Mouse (Mus musculus) embryonic facial prominence, embryonic 15.5 days (tissue): ENCODE data around the gene Bbip1. TPM values are rescaled to one million over a fixed set of nuclear protein-coding genes. Genes with fewer than 3 reads are reported as not detected.
A peak's percentile ranks its signal among the peaks of the same experiment; 100 is the strongest.
"Not testable (repeated sequence)": the region's sequence is repeated elsewhere in the genome, so short reads cannot be mapped to it uniquely, and the experiment has no call there.

ENCODE experiments used
- ATAC-seq: fragments of 200-750 bp; cut with Nextera tagmentation; 2 replicates; pipeline ENCODE4 v1.8.0; 2017; ENCODE audit warnings: low read depth, moderate TSS enrichment; ENCODE audit not compliant: insufficient number of reproducible peaks, low FRiP score, low TSS enrichment
- H3K27ac ChIP-seq: fragments of 300-500 bp; sonication (generic); replicated peaks from 2 replicates; pipeline ENCODE4 v1.5.1; 2015; ENCODE audit warnings: mild to moderate bottlenecking, inconsistent platforms
- H3K27me3 ChIP-seq: fragments of 300-500 bp; sonication (generic); 2 replicates; pipeline ENCODE4 v1.6.1; 2015; ENCODE audit warnings: inconsistent platforms
- H3K36me3 ChIP-seq: fragments of 300-500 bp; sonication (generic); 2 replicates; pipeline ENCODE4 v1.6.1; 2015; ENCODE audit warnings: mild to moderate bottlenecking, inconsistent platforms
- H3K4me1 ChIP-seq: fragments of 300-500 bp; sonication (generic); 2 replicates; pipeline ENCODE4 v1.6.1; 2015; ENCODE audit warnings: inconsistent platforms
- H3K4me2 ChIP-seq: fragments of 300-500 bp; sonication (generic); replicated peaks from 2 replicates; pipeline ENCODE4 v1.6.1; 2015; ENCODE audit warnings: mild to moderate bottlenecking, inconsistent platforms
- H3K4me3 ChIP-seq: fragments of 300-500 bp; sonication (generic); replicated peaks from 2 replicates; pipeline ENCODE4 v1.5.1; 2015; ENCODE audit warnings: mild to moderate bottlenecking, inconsistent platforms
- H3K9ac ChIP-seq: fragments of 300-500 bp; sonication (generic); 2 replicates; pipeline ENCODE4 v1.6.1; 2015; ENCODE audit warnings: inconsistent platforms
- H3K9me3 ChIP-seq: fragments of 300-500 bp; sonication (generic); replicated peaks from 2 replicates; pipeline ENCODE4 v1.6.1; 2016; ENCODE audit warnings: inconsistent platforms
- WGBS: fragments of 180-500 bp; shearing (Covaris S2); methylation state at CpG from one replicate; pipeline ENCODE4 v1.1.7; 2015; 5-methylcytosine and 5-hydroxymethylcytosine counted together
- polyA plus RNA-seq: library from polyadenylated mRNA; unstranded; fragments of >200 nt; fragmentation: Nextera tagmentation; extraction: Ambion mirVana; gene quantifications from 2 replicates; pipeline ENCODE4 v1.2.1, GENCODE M21; 2015

The Bbip1 gene
- polyA plus RNA-seq, 1 experiment from 2014 or later: 67.3 TPM

DNA sequence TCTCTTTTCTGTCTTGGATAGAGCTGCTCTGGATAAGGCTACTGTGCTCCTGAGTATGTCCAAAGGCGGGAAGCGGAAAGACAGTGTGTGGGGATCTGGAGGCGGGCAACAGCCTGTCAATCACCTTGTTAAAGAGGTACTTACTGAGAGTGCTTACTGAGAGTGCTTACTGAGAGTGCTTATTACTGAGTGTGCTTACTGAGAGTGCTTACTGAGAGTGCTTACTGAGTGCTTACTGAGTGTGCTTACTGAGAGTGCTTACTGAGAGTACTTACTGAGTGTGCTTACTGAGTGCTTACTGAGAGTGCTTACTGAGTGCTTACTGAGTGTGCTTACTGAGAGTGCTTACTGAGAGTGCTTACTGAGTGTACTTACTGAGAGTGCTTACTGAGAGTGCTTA, 22.4 kb downstream of the Bbip1 start:
- H3K9me3 ChIP-seq, H3K27me3 ChIP-seq, H3K4me3 ChIP-seq, ATAC-seq, H3K4me1 ChIP-seq, H3K27ac ChIP-seq, H3K9ac ChIP-seq, H3K4me2 ChIP-seq: not testable (repeated sequence)
- peaks cover 67% of the 10 kb centered on the region for H3K36me3 ChIP-seq
- 89% methylated on average over 3 of the region's 3 CpGs for WGBS

GRCm38 (mm10) chr19:53919541-53919940, 24.9 kb downstream of the Bbip1 start:
- Histone ChIP-seq H3K9me3 (no peaks in the 10 kb centered on the region), H3K4me3 (no peak overlapping the region), H3K4me2 (no peak overlapping the region), H3K9ac (no peak overlapping the region), H3K36me3 (peaks cover 75% of the 10 kb centered on the region), H3K27ac (no peak overlapping the region), H3K4me1 (no peaks in the 10 kb centered on the region), H3K27me3 (no peaks in the 10 kb centered on the region)
- ATAC-seq: no peak
- 91% methylated on average over 10 of the region's 10 CpGs for WGBS

- H3K9me3 ChIP-seq: no peaks in the 10 kb centered on the region
- 91% methylated on average over 4 of the region's 4 CpGs for WGBS
- H3K4me2 ChIP-seq: no peak overlapping the region
- no peak for ATAC-seq
- no peak overlapping the region for H3K9ac ChIP-seq
- no peak overlapping the region for H3K4me3 ChIP-seq
- H3K27me3 ChIP-seq: no peaks in the 10 kb centered on the region
- no peak overlapping the region for H3K27ac ChIP-seq
- peaks cover 78% of the 10 kb centered on the region for H3K36me3 ChIP-seq
- no peaks in the 10 kb centered on the region for H3K4me1 ChIP-seq
Observed at GRCm38 (mm10) chr19:53914950-53915349, 29.5 kb downstream of the Bbip1 start.

GRCm38 (mm10) chr19:53906703-53907070, 37.7 kb downstream of the Bbip1 start:
- H3K27ac ChIP-seq, H3K4me3 ChIP-seq, H3K4me2 ChIP-seq, H3K9ac ChIP-seq, ATAC-seq, H3K27me3 ChIP-seq, H3K9me3 ChIP-seq: not testable (repeated sequence)
- Histone ChIP-seq H3K36me3 (peaks cover 15% of the 10 kb centered on the region), H3K4me1 (peaks cover 16% of the 10 kb centered on the region)

- H3K4me1 ChIP-seq: peaks cover 16% of the 10 kb centered on the region
- no peak for ATAC-seq
- H3K4me2 ChIP-seq: peak overlapping the region; percentile 79
- peak overlapping the region; percentile 98; the same call in 1 of the 2 replicates for H3K4me3 ChIP-seq
- no peak overlapping the region for H3K27ac ChIP-seq
- WGBS: 39% methylated on average over 6 of the region's 6 CpGs
- no peak overlapping the region for H3K9ac ChIP-seq
- no peaks in the 10 kb centered on the region for H3K9me3 ChIP-seq
- peaks cover 11% of the 10 kb centered on the region for H3K36me3 ChIP-seq
- no peaks in the 10 kb centered on the region for H3K27me3 ChIP-seq
Observed at GRCm38 (mm10) chr19:53906033-53906702, 38.3 kb downstream of the Bbip1 start.

GRCm38 (mm10) chr19:53904833-53905480, 39.5 kb downstream of the Bbip1 start:
- Histone ChIP-seq H3K4me1 (peaks cover 23% of the 10 kb centered on the region), H3K4me3 (peak overlapping the region; percentile 98), H3K27ac (no peak overlapping the region), H3K27me3 (no peaks in the 10 kb centered on the region), H3K4me2 (peak overlapping the region; percentile 79), H3K36me3 (peaks cover 8% of the 10 kb centered on the region), H3K9ac (no peak overlapping the region), H3K9me3 (no peaks in the 10 kb centered on the region)
- ATAC-seq: no peak
- WGBS: 44% methylated on average over 7 of the region's 7 CpGs

DNA sequence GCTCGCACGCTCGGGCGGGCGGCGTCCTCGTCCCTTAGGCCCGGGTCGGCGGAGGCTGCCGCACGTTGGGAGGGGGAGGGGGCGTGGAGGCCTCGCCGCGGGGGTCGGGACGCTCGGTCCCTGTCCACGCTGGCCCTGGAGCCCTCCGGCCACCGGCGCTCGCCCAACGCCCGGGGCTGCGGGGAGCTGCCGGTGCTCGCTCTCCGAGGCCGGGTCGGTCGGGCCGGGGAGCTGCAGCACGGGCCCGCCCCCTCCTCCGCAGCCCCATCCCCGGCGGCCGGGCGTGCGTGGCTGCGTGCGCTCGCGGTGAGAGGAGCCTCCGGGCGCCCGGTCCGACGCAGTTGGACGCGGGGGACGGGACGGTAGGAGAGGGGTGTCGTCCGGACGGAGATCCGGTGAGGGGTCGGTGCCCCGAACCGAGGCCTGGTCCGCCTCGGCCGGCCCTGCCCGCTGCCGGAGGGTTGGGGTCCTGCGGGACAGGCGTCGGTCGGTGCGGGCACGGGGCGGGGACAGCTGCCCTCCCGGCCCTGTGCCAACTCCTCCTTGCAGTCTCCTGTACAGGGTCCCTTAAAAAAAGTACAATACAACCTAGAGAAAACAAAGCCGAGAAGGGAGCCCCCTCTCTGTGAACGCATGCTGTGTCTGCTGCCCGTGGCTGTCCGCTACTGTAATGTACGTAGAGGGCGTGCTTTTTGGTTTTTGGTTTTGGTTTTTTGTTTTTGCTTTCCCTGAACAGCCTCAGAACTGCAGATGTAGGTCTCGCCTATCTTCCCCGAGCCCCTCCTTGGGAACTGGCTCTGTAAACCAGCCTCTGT, 40.7 kb downstream of the Bbip1 start:
- Histone ChIP-seq H3K27ac (peak overlapping the region; percentile 95), H3K4me3 (peak overlapping the region; percentile 98), H3K36me3 (no peaks in the 10 kb centered on the region), H3K27me3 (no peaks in the 10 kb centered on the region), H3K9ac (peak overlapping the region; percentile 86), H3K4me2 (peak overlapping the region; percentile 79), H3K4me1 (peaks cover 34% of the 10 kb centered on the region), H3K9me3 (no peaks in the 10 kb centered on the region)
- ATAC-seq: peak; percentile 66
- WGBS: under 1% methylated on average over 62 of the region's 83 CpGs

- 1% methylated on average over 54 of the region's 61 CpGs for WGBS
- Histone ChIP-seq H3K27ac (peak overlapping the region; percentile 95), H3K4me3 (peak overlapping the region; percentile 98), H3K4me1 (peaks cover 42% of the 10 kb centered on the region), H3K27me3 (no peaks in the 10 kb centered on the region), H3K9me3 (no peaks in the 10 kb centered on the region), H3K36me3 (no peaks in the 10 kb centered on the region), H3K9ac (peak overlapping the region; percentile 86), H3K4me2 (peak overlapping the region; percentile 79)
- peak; percentile 97 for ATAC-seq
Observed at GRCm38 (mm10) chr19:53902739-53903487, 41.5 kb downstream of the Bbip1 start.

GRCm38 (mm10) chr19:53901931-53902738, 42.3 kb downstream of the Bbip1 start:
- H3K27ac ChIP-seq: peak overlapping the region; percentile 95
- no peaks in the 10 kb centered on the region for H3K36me3 ChIP-seq
- no peak for ATAC-seq
- H3K9me3 ChIP-seq: no peaks in the 10 kb centered on the region
- WGBS: 52% methylated on average over 15 of the region's 15 CpGs
- no peaks in the 10 kb centered on the region for H3K27me3 ChIP-seq
- no peak overlapping the region; the same call in 1 of the 2 replicates for H3K9ac ChIP-seq
- peak overlapping the region; percentile 79 for H3K4me2 ChIP-seq
- H3K4me3 ChIP-seq: peak overlapping the region; percentile 98
- H3K4me1 ChIP-seq: peaks cover 44% of the 10 kb centered on the region

DNA sequence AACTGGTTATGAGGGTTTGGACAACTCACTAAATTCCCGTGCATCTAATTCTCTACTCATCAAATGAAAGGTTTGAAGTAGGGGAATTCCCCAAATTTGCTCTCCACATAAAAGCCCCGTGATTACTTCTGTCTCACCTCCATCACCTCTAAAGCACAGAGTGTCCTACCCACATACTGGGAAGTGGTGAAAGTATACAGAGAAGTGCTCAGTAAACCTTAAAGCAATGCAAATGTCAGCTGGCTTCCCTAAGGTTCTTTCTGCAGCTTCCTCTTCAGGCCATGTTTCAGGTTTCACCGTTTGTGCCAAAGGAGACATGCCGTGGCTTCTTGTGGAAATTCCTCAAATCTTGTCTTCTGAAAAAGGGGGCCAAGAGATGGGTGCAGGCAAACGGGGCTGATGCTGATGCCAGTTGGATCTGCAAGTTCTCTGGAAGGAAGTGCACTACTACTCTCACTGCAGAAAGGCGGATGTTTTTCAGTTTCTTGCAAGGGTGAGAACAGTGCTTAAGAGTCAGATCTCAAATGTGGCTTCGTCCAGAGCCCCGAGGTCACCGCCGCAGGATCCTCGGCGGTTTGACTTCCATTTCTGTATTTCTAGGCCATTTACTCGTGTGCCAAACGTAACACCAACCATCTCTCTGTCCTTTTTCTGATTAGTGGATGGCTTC, 44.4 kb downstream of the Bbip1 start:
- no peak overlapping the region for H3K9ac ChIP-seq
- no peaks in the 10 kb centered on the region for H3K27me3 ChIP-seq
- WGBS: 73% methylated on average over 14 of the region's 14 CpGs
- no peak overlapping the region for H3K4me3 ChIP-seq
- no peak for ATAC-seq
- peaks cover 45% of the 10 kb centered on the region for H3K4me1 ChIP-seq
- H3K27ac ChIP-seq: 0 out of 2 replicates have a peak overlapping the region, but pooled peaks have one; percentile 24
- no peak overlapping the region for H3K4me2 ChIP-seq
- no peaks in the 10 kb centered on the region for H3K36me3 ChIP-seq
- H3K9me3 ChIP-seq: no peaks in the 10 kb centered on the region
